Mouse (Mus musculus) megakaryocyte, embryonic 14.5 days (primary cell): ENCODE results near the gene Stard13.

Experiments used
- FLI1 ChIP-seq: IDR thresholded peaks from 2 replicates; pipeline ENCODE4 v1.6.1; 2012; ENCODE audit warnings: low read length, inconsistent platforms, mixed read lengths
- GATA1 ChIP-seq: IDR thresholded peaks from 3 replicates; pipeline ENCODE4 v1.6.1; 2012; ENCODE audit warnings: mixed read lengths, low read length, inconsistent platforms, borderline replicate concordance

DNA sequence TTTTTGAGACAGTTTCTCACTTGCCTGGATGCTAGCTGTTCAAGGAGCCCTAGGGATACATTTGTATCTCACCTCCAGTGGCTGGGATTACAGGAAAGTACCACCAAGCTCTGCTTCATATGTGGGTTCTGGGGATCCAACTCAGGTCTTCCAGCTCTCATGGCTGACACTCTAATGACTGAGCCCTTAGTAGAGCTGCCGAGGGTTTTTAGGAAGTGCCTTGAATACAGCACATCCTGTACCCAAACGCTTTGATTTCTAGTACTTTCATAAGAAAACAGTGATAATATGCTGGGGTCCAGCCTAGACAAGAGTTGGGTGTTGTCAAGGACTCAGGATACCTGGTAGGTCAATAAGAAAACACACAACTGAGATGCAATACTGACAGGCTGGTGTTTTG is 23.6 kb downstream of the Stard13 start:
- TF ChIP-seq GATA1 = no peak
- no peak for TF ChIP-seq FLI1
